Mouse (Mus musculus) heart, postnatal 0 days (tissue): ENCODE results near the gene Fscn2.

Source experiments
- CTCF ChIP-seq: IDR thresholded peaks from 2 replicates; pipeline ENCODE4 v1.5.1; 2016; ENCODE audit warnings: antibody characterized with exemption, control low read depth, low read depth
- EP300 ChIP-seq: IDR thresholded peaks from 2 replicates; pipeline ENCODE4 v1.6.1; 2016; ENCODE audit warnings: antibody characterized with exemption, low read depth

- TF ChIP-seq CTCF (no peak), EP300 (no peak)
Measured at GRCm38 (mm10) chr11:120377337-120377736, 16.0 kb downstream of the Fscn2 start.
